Mouse (Mus musculus) v-Abl transformed pro-B cells (cell line): Measurements from ENCODE around the gene Hebp1.

Source experiments
- in situ Hi-C, 2 experiments: fragments of 400-800 bp; cut with MboI; formaldehyde crosslinking; loops; one replicate each; pipeline ENCODE4 v1.15.1; 2025; ENCODE audit not compliant: unreplicated experiment in 2 of 2

The Hebp1 gene

GRCm38 (mm10) chr6:135202668-135203067 lies 4.8 kb upstream of the Hebp1 start:
- in situ Hi-C loops: loop anchor here in 1 of 2 experiments (25.0 kb wide), 3 partner anchors 1260 to 1735 kb away; partner anchors contain the start of gene Arhgdib

- in situ Hi-C loops: loop anchor here in 1 of 2 experiments (25.0 kb wide), 3 partner anchors 1262 to 1737 kb away; partner anchors contain the start of gene Arhgdib
These were observed 2.5 kb upstream of the Hebp1 start for GRCm38 (mm10) chr6:135200122-135200957.

DNA sequence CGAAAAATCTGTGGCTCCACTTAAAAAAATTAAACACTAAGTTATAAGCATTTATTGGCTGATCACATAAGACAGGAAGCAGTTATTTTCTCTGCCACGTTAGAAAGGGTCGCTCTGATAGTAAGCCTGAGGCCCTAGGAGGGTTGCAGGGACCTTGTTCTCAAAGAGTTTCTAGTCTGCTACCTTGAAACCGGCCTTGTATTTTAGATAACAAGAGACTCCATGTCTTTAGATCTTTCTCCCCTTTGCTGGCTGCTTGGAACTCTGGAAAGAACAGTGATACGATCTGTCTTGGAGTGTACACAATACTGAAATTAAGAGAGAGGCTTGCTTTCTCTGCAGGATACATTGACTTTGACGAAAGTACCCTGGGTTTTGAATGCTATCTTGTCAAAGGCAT lies 904 bp upstream of the Hebp1 start:
- in situ Hi-C loops: no loop called here

GRCm38 (mm10) chr6:135197446-135197845 lies 376 bp downstream of the Hebp1 start:
- in situ Hi-C loops: no loop called here

DNA sequence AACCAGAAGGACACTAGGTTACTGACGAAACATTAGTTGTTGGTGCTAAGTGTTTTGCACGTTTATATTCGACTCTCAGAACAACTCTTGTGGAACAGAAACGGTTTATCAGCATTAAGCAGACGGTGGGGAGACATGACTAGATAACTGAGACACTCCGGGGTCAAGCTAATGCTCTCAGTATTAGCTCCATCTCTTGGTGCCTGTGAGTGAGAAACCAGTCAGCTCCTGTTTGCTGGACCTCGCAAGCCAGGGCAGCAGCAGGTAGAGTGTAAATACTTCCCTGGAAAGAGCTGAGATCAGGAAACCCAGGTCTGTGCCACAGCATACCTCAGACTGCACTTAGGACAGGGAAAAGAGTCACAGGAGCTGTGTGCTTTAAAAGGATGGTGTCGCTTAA lies 1.1 kb downstream of the Hebp1 start:
- in situ Hi-C loops: no loop called here

- in situ Hi-C loops: loop anchor here in 1 of 2 experiments (5.0 kb wide), 1 partner anchor 32 kb away; no protein-coding TSS in a partner anchor
These were observed 2.9 kb downstream of the Hebp1 start for GRCm38 (mm10) chr6:135194907-135195306.

- in situ Hi-C loops: loop anchor here in 1 of 2 experiments (5.0 kb wide), 1 partner anchor 34 kb away; no protein-coding TSS in a partner anchor
These were observed 4.1 kb downstream of the Hebp1 start for GRCm38 (mm10) chr6:135193733-135194132.

DNA sequence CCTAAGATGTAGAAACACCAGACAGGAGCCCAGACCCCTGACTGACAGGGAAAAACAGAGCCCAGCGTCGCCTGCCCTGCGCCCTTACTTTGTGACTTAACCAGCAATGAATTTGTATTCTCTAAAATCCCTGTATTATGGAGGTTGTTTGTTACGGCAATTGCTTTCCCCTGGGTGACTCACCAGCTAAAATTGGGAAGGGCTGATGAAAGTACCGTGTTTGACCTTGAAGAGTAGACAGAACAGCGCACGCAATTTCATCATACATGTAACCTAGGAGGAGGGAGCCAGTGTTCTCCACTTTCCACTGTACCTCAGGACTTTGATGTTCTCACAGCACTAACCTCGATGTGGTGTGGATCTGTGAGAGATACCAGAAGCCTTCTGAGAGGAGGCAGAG lies 4.8 kb downstream of the Hebp1 start:
- in situ Hi-C loops: loop anchor here in 1 of 2 experiments (5.0 kb wide), 1 partner anchor 34 kb away; no protein-coding TSS in a partner anchor

DNA sequence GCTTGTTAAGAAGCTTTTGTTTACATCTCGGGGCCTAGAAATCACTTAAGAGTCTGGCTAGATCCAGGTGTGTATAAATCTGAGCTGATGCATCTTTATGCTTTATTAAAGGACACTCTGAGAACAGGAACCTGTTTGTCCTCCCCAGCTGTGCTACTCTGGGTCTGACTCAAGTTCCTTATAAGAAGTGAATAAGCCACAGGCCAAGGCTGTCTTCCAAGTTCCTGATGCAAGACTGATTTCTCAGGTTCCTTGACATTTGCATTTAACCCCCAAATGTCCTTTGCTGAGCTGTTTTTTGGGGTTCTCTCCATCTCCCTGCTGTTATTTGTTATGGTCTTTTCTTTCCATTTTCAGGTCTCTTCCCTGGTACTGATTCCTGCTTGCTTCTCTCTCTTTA lies 5.9 kb downstream of the Hebp1 start:
- in situ Hi-C loops: loop anchor here in 1 of 2 experiments (5.0 kb wide), 1 partner anchor 35 kb away; no protein-coding TSS in a partner anchor

DNA sequence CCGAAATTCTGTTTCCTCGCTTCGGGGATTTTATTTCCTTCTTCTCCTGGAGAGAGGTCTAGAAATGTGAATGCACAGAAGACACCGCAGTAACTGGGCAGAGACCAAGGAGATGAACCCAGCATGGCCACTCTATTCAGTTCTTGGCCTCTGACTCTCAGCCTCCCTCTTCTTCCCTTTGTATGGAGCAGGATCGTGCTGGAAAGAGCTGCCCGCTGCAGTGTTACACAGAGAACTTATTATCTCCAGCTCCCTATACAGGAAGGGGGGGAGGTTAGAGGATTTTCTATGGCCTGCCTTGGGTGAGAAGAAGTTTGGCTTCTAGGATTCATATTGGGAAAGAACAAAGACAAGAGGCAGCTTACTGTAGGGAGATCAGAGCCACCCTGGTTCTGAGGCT lies 7.7 kb downstream of the Hebp1 start:
- in situ Hi-C loops: loop anchor here in 1 of 2 experiments (5.0 kb wide), 1 partner anchor 37 kb away; no protein-coding TSS in a partner anchor

- in situ Hi-C loops: no loop called here
These were observed 9.2 kb downstream of the Hebp1 start for GRCm38 (mm10) chr6:135188629-135189028.

DNA sequence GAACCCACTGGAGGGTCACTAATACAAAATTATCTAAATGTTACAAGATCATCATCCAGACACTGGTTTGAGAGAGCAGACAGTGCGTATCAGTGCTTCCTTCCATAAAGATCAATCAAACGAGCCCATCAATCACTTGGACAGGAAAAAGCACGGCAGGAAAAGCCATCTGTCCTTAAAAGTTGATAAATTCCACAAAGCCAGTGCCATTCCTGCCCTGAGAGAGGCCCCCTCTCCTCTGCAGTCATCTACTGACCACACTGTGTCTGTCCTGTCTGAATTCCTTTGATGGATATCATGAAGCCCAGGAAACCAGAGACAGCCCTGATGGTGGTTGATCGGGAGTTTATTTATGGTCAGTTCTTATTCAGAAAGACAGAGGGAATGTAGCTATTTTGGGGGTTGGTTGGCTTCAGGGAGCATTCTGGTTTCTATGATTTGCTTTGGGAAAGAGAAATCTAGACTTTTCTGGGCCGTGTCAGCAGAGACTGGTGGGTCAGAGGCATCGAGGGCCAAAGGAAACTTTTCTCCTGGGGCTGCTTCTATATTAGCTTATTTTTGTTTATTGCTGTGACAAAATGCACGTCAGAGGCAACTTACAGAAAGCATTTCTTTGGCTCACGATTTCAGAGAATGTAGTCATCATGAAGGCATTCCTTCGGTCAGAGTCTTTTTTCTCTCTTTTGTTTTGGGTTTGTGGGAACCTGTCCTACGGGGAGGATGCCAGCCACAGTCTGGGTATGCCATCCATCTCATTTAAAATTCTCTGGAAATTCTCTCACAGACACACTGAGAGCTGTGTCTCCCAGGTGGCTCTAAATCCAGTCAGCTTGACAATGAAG lies 10.5 kb downstream of the Hebp1 start:
- in situ Hi-C loops: no loop called here

- in situ Hi-C loops: loop anchor here (5.0 kb wide), 3 partner anchors 63 to 198 kb away; no protein-coding TSS in a partner anchor
These were observed 13.9 kb downstream of the Hebp1 start for GRCm38 (mm10) chr6:135183961-135184360.

DNA sequence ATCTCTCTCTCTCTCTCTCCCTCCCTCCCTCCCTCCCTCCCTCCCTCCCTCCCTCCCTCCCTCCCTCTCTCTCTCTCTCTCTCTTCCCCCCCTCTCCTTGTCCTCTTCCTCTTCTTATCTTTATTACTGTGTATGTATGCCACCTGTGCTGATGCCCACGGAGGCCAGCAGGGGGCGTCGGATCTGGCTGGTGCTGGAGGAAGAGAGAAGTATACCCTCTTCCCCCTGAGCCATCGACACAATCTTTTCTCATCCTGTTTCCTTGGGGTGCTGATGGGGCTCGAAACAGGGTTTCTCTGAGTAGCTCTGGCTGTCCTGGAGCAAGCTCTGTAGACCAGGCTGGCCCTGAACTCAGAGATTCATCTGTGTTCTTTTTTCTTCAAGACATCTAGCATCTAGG lies 14.9 kb downstream of the Hebp1 start:
- in situ Hi-C loops: loop anchor here (5.0 kb wide), 3 partner anchors 64 to 199 kb away; no protein-coding TSS in a partner anchor

GRCm38 (mm10) chr6:135178599-135178998 lies 19.2 kb downstream of the Hebp1 start:
- in situ Hi-C loops: no loop called here

DNA sequence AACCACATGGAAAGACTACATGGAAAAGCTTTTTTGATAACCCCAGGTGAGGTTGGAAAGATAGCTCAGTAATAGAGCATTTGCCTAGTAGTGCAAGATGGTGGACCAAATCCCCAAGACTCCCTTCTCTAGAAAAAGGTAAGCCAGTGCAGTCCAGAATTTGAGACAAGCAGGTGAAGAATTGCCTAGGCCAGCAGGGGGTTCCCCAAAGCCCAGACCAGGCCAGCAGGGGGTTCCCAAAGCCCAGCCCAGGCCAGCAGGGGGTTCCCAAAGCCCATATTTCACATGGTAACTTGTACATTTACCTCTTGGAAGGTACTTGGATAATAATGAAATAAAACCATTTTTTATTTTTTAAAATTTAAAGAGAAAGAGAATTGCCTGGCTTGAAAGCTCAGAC lies 20.6 kb downstream of the Hebp1 start:
- in situ Hi-C loops: no loop called here

DNA sequence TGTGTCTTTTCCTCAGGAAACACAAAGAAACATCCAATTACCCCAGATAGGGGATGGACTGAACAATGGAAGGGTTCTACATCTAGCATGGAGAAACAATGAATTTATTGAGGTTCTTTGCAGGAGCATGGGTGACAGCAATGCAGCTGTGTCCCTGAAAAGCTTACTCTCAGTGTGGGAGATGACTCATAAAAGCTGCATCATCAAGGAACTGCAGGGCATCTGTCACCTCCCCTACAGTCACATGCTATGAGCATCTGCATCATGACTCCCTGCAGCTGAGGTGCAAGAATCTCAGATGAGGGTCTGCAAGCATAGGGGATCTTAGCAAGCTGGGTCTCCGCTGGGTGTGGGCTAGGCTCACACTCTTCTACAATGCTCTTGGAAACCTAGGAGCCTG lies 22.8 kb downstream of the Hebp1 start:
- in situ Hi-C loops: no loop called here

GRCm38 (mm10) chr6:135171736-135172135 lies 26.1 kb downstream of the Hebp1 start:
- in situ Hi-C loops: no loop called here

- in situ Hi-C loops: no loop called here
These were observed 28.6 kb downstream of the Hebp1 start for GRCm38 (mm10) chr6:135169246-135169645.

- in situ Hi-C loops: no loop called here
These were observed 29.4 kb downstream of the Hebp1 start for GRCm38 (mm10) chr6:135168471-135168870.
